Mouse (Mus musculus) kidney, adult 2 months (tissue): ENCODE measurements at regions not wholly inside any gene's neighbourhood (a gene's known extent, or its start where the extent isn't known, plus 50 kb on each side); places are given as distances from the start of the nearest gene placed in this dataset.

Source experiments
- DNase-seq: peaks from one replicate; pipeline ENCODE4 v3.0.0; 2021
- H3K27ac ChIP-seq: fragments of 200-500 bp; 2 replicates; pipeline ENCODE4 v1.5.1; 2012; ENCODE audit warnings: low read depth, low read length, control low read depth, inconsistent platforms; ENCODE audit not compliant: insufficient read depth
- H3K27me3 ChIP-seq: fragments of 200-500 bp; replicated peaks from 2 replicates; pipeline ENCODE4 v1.6.1; 2012; ENCODE audit warnings: mild to moderate bottlenecking, moderate library complexity, low read length, inconsistent platforms; ENCODE audit not compliant: control insufficient read depth, insufficient read depth
- H3K36me3 ChIP-seq: fragments of 200-500 bp; 2 replicates; pipeline ENCODE4 v1.6.1; 2012; ENCODE audit warnings: mild to moderate bottlenecking, moderate library complexity, low read length, inconsistent platforms; ENCODE audit not compliant: control insufficient read depth, insufficient read depth
- H3K4me1 ChIP-seq: fragments of 200-500 bp; 2 replicates; pipeline ENCODE4 v1.6.1; 2011; ENCODE audit warnings: low read length; ENCODE audit not compliant: control insufficient read depth, insufficient read depth
- H3K4me3 ChIP-seq: fragments of 200-500 bp; 2 replicates; pipeline ENCODE4 v1.5.1; 2011; ENCODE audit warnings: mild to moderate bottlenecking, low read depth, low read length, control low read depth; ENCODE audit not compliant: insufficient read depth
- CTCF ChIP-seq: fragments of 200-500 bp; conservative IDR thresholded peaks from 2 replicates; pipeline ENCODE4 v1.5.1; 2011; ENCODE audit warnings: low read depth, mild to moderate bottlenecking, control low read depth, low read length, moderate library complexity, mixed read lengths; ENCODE audit not compliant: insufficient read depth, insufficient read length
- POLR2A ChIP-seq: fragments of 200-500 bp; IDR thresholded peaks from one replicate; pipeline ENCODE4 v1.6.1; 2011; ENCODE audit warnings: low read depth, low read length, control low read depth
- WGBS: fragments of 180-500 bp; shearing (Covaris S2); methylation state at CpG from one replicate; pipeline ENCODE4 v1.1.7; 2018; 5-methylcytosine and 5-hydroxymethylcytosine counted together

- WGBS = 42% methylated on average over 4 of the region's 4 CpGs
- Histone ChIP-seq H3K27ac (no peak overlapping the region), H3K27me3 (no peaks in the 10 kb centered on the region), H3K4me3 (no peak overlapping the region), H3K36me3 (no peaks in the 10 kb centered on the region), H3K4me1 (no peaks in the 10 kb centered on the region)
- DNase-seq = no peak
- TF ChIP-seq CTCF = no peak
- TF ChIP-seq POLR2A = no peak
Measured at GRCm38 (mm10) chr2:137977767-137978166, 278.6 kb upstream of the Btbd3 start.

- 76% methylated on average over 3 of the region's 3 CpGs for WGBS
- H3K36me3 ChIP-seq = no peaks in the 10 kb centered on the region
- no peaks in the 10 kb centered on the region for H3K27me3 ChIP-seq
- no peak overlapping the region for H3K27ac ChIP-seq
- H3K4me1 ChIP-seq = no peaks in the 10 kb centered on the region
- TF ChIP-seq CTCF (no peak), POLR2A (no peak)
- H3K4me3 ChIP-seq = no peak overlapping the region
- no peak for DNase-seq
Measured at GRCm38 (mm10) chr2:137974651-137975050, 281.7 kb upstream of the Btbd3 start.

- Histone ChIP-seq H3K36me3 (no peaks in the 10 kb centered on the region), H3K27me3 (no peaks in the 10 kb centered on the region), H3K4me1 (no peaks in the 10 kb centered on the region), H3K4me3 (no peak overlapping the region), H3K27ac (no peak overlapping the region)
- DNase-seq = no peak
- no peak for TF ChIP-seq POLR2A
- TF ChIP-seq CTCF = no peak
- 65% methylated on average over 4 of the region's 4 CpGs for WGBS
Measured at GRCm38 (mm10) chr2:137969156-137969555, 287.2 kb upstream of the Btbd3 start.

- no peaks in the 10 kb centered on the region for H3K4me1 ChIP-seq
- no peaks in the 10 kb centered on the region for H3K36me3 ChIP-seq
- TF ChIP-seq CTCF (no peak), POLR2A (no peak)
- no peak overlapping the region for H3K4me3 ChIP-seq
- H3K27me3 ChIP-seq = no peaks in the 10 kb centered on the region
- DNase-seq = no peak
- H3K27ac ChIP-seq = no peak overlapping the region
- 39% methylated on average over 10 of the region's 10 CpGs for WGBS
Measured at GRCm38 (mm10) chr2:137966460-137967076, 289.8 kb upstream of the Btbd3 start.

- H3K4me1 ChIP-seq = no peaks in the 10 kb centered on the region
- H3K4me3 ChIP-seq = no peak overlapping the region
- DNase-seq = no peak
- H3K36me3 ChIP-seq = no peaks in the 10 kb centered on the region
- 94% methylated on average over 2 of the region's 2 CpGs for WGBS
- H3K27ac ChIP-seq = no peak overlapping the region
- TF ChIP-seq CTCF = no peak
- TF ChIP-seq POLR2A = no peak
- no peaks in the 10 kb centered on the region for H3K27me3 ChIP-seq
Measured at GRCm38 (mm10) chr2:137954830-137955229, 301.5 kb upstream of the Btbd3 start.

- H3K27me3 ChIP-seq = no peaks in the 10 kb centered on the region
- TF ChIP-seq POLR2A (no peak), CTCF (no peak)
- H3K27ac ChIP-seq = no peak overlapping the region
- WGBS = 65% methylated on average over 2 of the region's 2 CpGs
- no peak for DNase-seq
- no peaks in the 10 kb centered on the region for H3K36me3 ChIP-seq
- no peak overlapping the region for H3K4me3 ChIP-seq
- H3K4me1 ChIP-seq = no peaks in the 10 kb centered on the region
Measured at GRCm38 (mm10) chr2:137953144-137953543, 303.2 kb upstream of the Btbd3 start.

- DNase-seq = no peak
- 81% methylated on average over 3 of the region's 3 CpGs for WGBS
- no peak overlapping the region for H3K4me3 ChIP-seq
- H3K27me3 ChIP-seq = no peaks in the 10 kb centered on the region
- TF ChIP-seq POLR2A = no peak
- TF ChIP-seq CTCF = no peak
- H3K36me3 ChIP-seq = no peaks in the 10 kb centered on the region
- H3K4me1 ChIP-seq = no peaks in the 10 kb centered on the region
- H3K27ac ChIP-seq = no peak overlapping the region
Measured at GRCm38 (mm10) chr2:137951942-137952341, 304.4 kb upstream of the Btbd3 start.

GRCm38 (mm10) chr2:137950931-137951330, 305.4 kb upstream of the Btbd3 start:
- Histone ChIP-seq H3K4me3 (no peak overlapping the region), H3K36me3 (no peaks in the 10 kb centered on the region), H3K27me3 (no peaks in the 10 kb centered on the region), H3K27ac (no peak overlapping the region), H3K4me1 (no peaks in the 10 kb centered on the region)
- TF ChIP-seq CTCF = no peak
- no peak for TF ChIP-seq POLR2A
- no peak for DNase-seq
